8 mouse cellular contexts compared by ENCODE assay signal in the genomic region with DNA sequence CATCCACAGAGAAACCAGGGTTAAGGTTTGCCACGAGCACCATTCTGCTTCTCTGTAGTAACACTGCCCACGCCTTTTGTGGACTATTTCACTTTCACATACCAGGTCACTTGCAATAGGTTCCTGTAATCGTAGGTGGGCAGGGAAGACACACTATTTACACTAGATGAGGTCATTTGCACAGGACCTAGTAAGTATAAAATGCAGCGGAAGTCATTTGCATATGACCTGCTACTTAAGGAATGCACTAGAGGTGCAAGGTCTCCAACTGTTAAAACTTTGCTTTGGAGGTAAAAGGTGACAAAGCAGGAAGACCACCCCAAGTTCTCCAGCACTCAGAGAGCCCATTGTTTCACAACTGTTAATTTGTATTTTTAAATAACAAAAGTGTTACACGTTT. TPM values are rescaled to one million over a fixed set of nuclear protein-coding genes. Genes with fewer than 3 reads are reported as not detected.
DNase-seq lines count a peak whose midpoint lies in the region; ATAC-seq and TF ChIP-seq lines count a peak whose summit lies in the region.

No protein-coding gene starts in this region.

- H3K27ac ChIP-seq in heart, embryonic 15.5 days = no peak overlapping the region
- H3K27ac ChIP-seq in heart, adult 2 months = no peak overlapping the region
- 0 out of 2 replicates have a peak overlapping the region, but pooled peaks have one; percentile 4 for H3K27ac ChIP-seq in brown adipose tissue, adult 24 weeks (replicated peaks; ENCODE audit: low read depth, low read length)
- H3K27ac ChIP-seq in hindbrain, embryonic 16.5 days (ENCODE audit: low read depth, low read length) = no peak overlapping the region
- no peak overlapping the region for H3K27ac ChIP-seq in midbrain, embryonic 13.5 days

- no peak for TF ChIP-seq CTCF in heart, adult 2 months (IDR thresholded peaks at IDR 0.05)

- intact Hi-C loops in heart, adult 2 months (cut with DNase I) = no loop called here
- intact Hi-C loops in gastrocnemius, postnatal 14 days (cut with DNase I; ENCODE audit: low total_unique reads) = no loop called here

- 52% methylated on average over 5 of the region's 5 CpGs for WGBS in heart, embryonic 15.5 days
- WGBS in heart, adult 2 months = 48% methylated on average over 5 of the region's 5 CpGs
- WGBS in hindbrain, embryonic 16.5 days = 59% methylated on average over 5 of the region's 5 CpGs
- WGBS in midbrain, embryonic 13.5 days = 68% methylated on average over 5 of the region's 5 CpGs

- H3K4me3 ChIP-seq in heart, embryonic 15.5 days = peak overlapping the region; percentile 99
- H3K4me3 ChIP-seq in heart, adult 2 months = no peak overlapping the region; the same call in 1 of the 2 replicates
- peak overlapping the region; percentile 84; the same call in 1 of the 2 replicates for H3K4me3 ChIP-seq in brown adipose tissue, adult 24 weeks (ENCODE audit: insufficient read depth, low read depth, low read length)
- H3K4me3 ChIP-seq in hindbrain, embryonic 16.5 days (ENCODE audit: low read length) = no peak overlapping the region; the same call in 1 of the 2 replicates
- H3K4me3 ChIP-seq in midbrain, embryonic 13.5 days (replicated peaks) = peak overlapping the region; percentile 91

- no peak for TF ChIP-seq POLR2A in heart, adult 2 months (IDR thresholded peaks at IDR 0.05; ENCODE audit: insufficient read depth, low read depth, low read length)

- H3K79me2 ChIP-seq in heart, adult 2 months (replicated peaks; ENCODE audit: control insufficient read depth, insufficient read depth, low read length) = peaks cover 11% of the 10 kb centered on the region

- ATAC-seq in heart, embryonic 15.5 days (replicated peaks; ENCODE audit: insufficient number of reproducible peaks, insufficient read depth, low FRiP score, low read depth) = no peak
- no peak for ATAC-seq in hindbrain, embryonic 16.5 days
- ATAC-seq in midbrain, embryonic 13.5 days = no peak

- H3K27me3 ChIP-seq in heart, embryonic 15.5 days = no peaks in the 10 kb centered on the region
- no peaks in the 10 kb centered on the region for H3K27me3 ChIP-seq in heart, adult 2 months (ENCODE audit: control insufficient read depth, insufficient read depth, low read length)
- H3K27me3 ChIP-seq in hindbrain, embryonic 16.5 days (replicated peaks; ENCODE audit: control insufficient read depth, insufficient read depth, low read length) = no peaks in the 10 kb centered on the region
- no peaks in the 10 kb centered on the region for H3K27me3 ChIP-seq in midbrain, embryonic 13.5 days

- no peaks in the 10 kb centered on the region for H3K9me3 ChIP-seq in heart, embryonic 15.5 days (replicated peaks)
- no peaks in the 10 kb centered on the region for H3K9me3 ChIP-seq in hindbrain, embryonic 16.5 days (ENCODE audit: control insufficient read depth, low read length)
- H3K9me3 ChIP-seq in midbrain, embryonic 13.5 days = no peaks in the 10 kb centered on the region

- no peak overlapping the region for H3K9ac ChIP-seq in heart, embryonic 15.5 days
- H3K9ac ChIP-seq in heart, adult 2 months (ENCODE audit: low read depth, low read length) = no peak overlapping the region
- H3K9ac ChIP-seq in hindbrain, embryonic 16.5 days (ENCODE audit: low read depth, low read length) = no peak overlapping the region
- H3K9ac ChIP-seq in midbrain, embryonic 13.5 days (replicated peaks) = no peak overlapping the region

- no peak for TF ChIP-seq EP300 in heart, adult 2 months (IDR thresholded peaks at IDR 0.05; ENCODE audit: insufficient read depth, low read depth, low read length)

- peaks cover 17% of the 10 kb centered on the region for H3K4me1 ChIP-seq in heart, embryonic 15.5 days (replicated peaks)
- H3K4me1 ChIP-seq in heart, adult 2 months (ENCODE audit: control insufficient read depth, insufficient read depth, low read length) = peaks cover 7% of the 10 kb centered on the region
- peaks cover 10% of the 10 kb centered on the region for H3K4me1 ChIP-seq in brown adipose tissue, adult 24 weeks (ENCODE audit: control insufficient read depth, insufficient read depth, insufficient read length, low read length)
- peaks cover 21% of the 10 kb centered on the region for H3K4me1 ChIP-seq in hindbrain, embryonic 16.5 days (ENCODE audit: control insufficient read depth, insufficient read depth, low read depth, low read length)
- peaks cover 29% of the 10 kb centered on the region for H3K4me1 ChIP-seq in midbrain, embryonic 13.5 days (replicated peaks)

- DNase-seq in heart, adult 2 months = no peak
- DNase-seq in cerebellum, postnatal 14 days = no peak
- no peak for DNase-seq in embryo, embryonic 10 days (ENCODE audit: low spot score)
- no peak for DNase-seq in gastrocnemius, postnatal 14 days

- peak overlapping the region; percentile 98 for H3K4me2 ChIP-seq in heart, embryonic 15.5 days
- H3K4me2 ChIP-seq in hindbrain, embryonic 16.5 days (ENCODE audit: low read length) = peak overlapping the region; percentile 72
- peak overlapping the region; percentile 91 for H3K4me2 ChIP-seq in midbrain, embryonic 13.5 days (replicated peaks)

- H3K36me3 ChIP-seq in heart, embryonic 15.5 days = peaks cover 5% of the 10 kb centered on the region; the same call in 1 of the 2 replicates
- H3K36me3 ChIP-seq in heart, adult 2 months (ENCODE audit: control insufficient read depth, insufficient read depth, low read length) = peaks cover 2% of the 10 kb centered on the region; the same call in 1 of the 2 replicates
- H3K36me3 ChIP-seq in hindbrain, embryonic 16.5 days (ENCODE audit: control insufficient read depth, insufficient read depth, low read length) = no peaks in the 10 kb centered on the region
- H3K36me3 ChIP-seq in midbrain, embryonic 13.5 days = no peaks in the 10 kb centered on the region

RNA-seq across cellular contexts. Expression of a gene that starts 1.4 kb away (rescaled TPM):
- 20.6 and 23.8 TPM in 2 replicates for polyA plus RNA-seq in heart, embryonic 15.5 days (2015; fragmentation: Nextera tagmentation; extraction: Ambion mirVana)
- total RNA-seq in heart, adult 2 months (2021) = 10 to 100 TPM; 13.6 to 14.9 TPM
- polyA plus RNA-seq in heart, adult 2 months (2012; rRNA removed) = 13.2 and 16.7 TPM in 2 replicates
- polyA plus RNA-seq in brown adipose tissue, adult 24 weeks (2012; ENCODE audit: insufficient read depth, insufficient read length, missing spikeins) = 17.2 and 19.0 TPM in 2 replicates
- 45.8 and 50.5 TPM in 2 replicates for polyA plus RNA-seq in hindbrain, embryonic 16.5 days (2015; fragmentation: Nextera tagmentation; extraction: Ambion mirVana)
- 33.9 and 37.6 TPM in 2 replicates for polyA plus RNA-seq in midbrain, embryonic 13.5 days (2015; fragmentation: Nextera tagmentation; extraction: Ambion mirVana)
- total RNA-seq in gastrocnemius, postnatal 14 days (2021) = 10 to 100 TPM; 28.6 to 33.5 TPM

Comparison
In these comparisons a context has a peak if more than half of its experiments do, and no peak if none do; other contexts are left out.
1. H3K4me3 ChIP-seq: peak in heart, embryonic 15.5 days (single experiment), brown adipose tissue, adult 24 weeks (single experiment) and midbrain, embryonic 13.5 days (single experiment); none in heart, adult 2 months (single experiment) and hindbrain, embryonic 16.5 days (single experiment).
2. Peak in every context shown above with its lines, with median percentiles within 50 percentile points of each other: H3K4me2 ChIP-seq.